13 mouse cellular contexts compared by ENCODE assay signal in genomic region chr1:128141039-128141438, GRCm38 (mm10). TPM values are rescaled to one million over a fixed set of nuclear protein-coding genes. Genes with fewer than 3 reads are reported as not detected.
DNase-seq lines count a peak whose midpoint lies in the region; ATAC-seq and TF ChIP-seq lines count a peak whose summit lies in the region.
"Had no signal": no experiment of that assay in that cellular context is flagged by ENCODE, and none has a peak within 500 bp of the region (broad histone marks: within the 10 kb centered on the region; RNA-seq: fewer than 3 reads in every experiment).

No protein-coding gene starts in this region.

- H3K36me3 ChIP-seq in lung, embryonic 14.5 days (ENCODE audit: insufficient read depth) = no peaks in the 10 kb centered on the region
- H3K36me3 ChIP-seq: hindbrain, embryonic 15.5 days had no signal

- ATAC-seq in lung, embryonic 14.5 days (ENCODE audit: insufficient read depth) = no peak

- no peaks in the 10 kb centered on the region for H3K4me1 ChIP-seq in lung, embryonic 14.5 days (ENCODE audit: insufficient read depth)
- H3K4me1 ChIP-seq: hindbrain, embryonic 15.5 days had no signal

- DNase-seq in gastrocnemius, adult 18-20 months (ENCODE audit: low spot score) = peak; percentile 4
- no peak for DNase-seq in gastrocnemius, adult 8-10 months (ENCODE audit: low spot score in 2 of 2)
- peak; percentile 33 for DNase-seq in lung, embryonic 14.5 days
- DNase-seq in lung, postnatal 10 days = no peak
- DNase-seq in NIH3T3 (ENCODE audit: low read depth) = peak; percentile 58
- DNase-seq in skeletal muscle tissue, adult 2 months (ENCODE audit: low read depth, low spot score) = peak; percentile 12
- no peak for DNase-seq in cerebellum, adult 11-12 months
- no peak for DNase-seq in layer of hippocampus, adult 9-11 months
- DNase-seq: lung, adult 2 months; thymus, adult 2 months had no signal

- no peak overlapping the region for H3K9ac ChIP-seq in lung, embryonic 14.5 days
- H3K9ac ChIP-seq: hindbrain, embryonic 15.5 days had no signal

- no peaks in the 10 kb centered on the region for H3K27me3 ChIP-seq in lung, embryonic 14.5 days (ENCODE audit: insufficient read depth, low read length)
- H3K27me3 ChIP-seq: hindbrain, embryonic 15.5 days had no signal

- H3K4me2 ChIP-seq in lung, embryonic 14.5 days = no peak overlapping the region
- H3K4me2 ChIP-seq: hindbrain, embryonic 15.5 days had no signal

- H3K27ac ChIP-seq in lung, embryonic 14.5 days (ENCODE audit: low read depth) = no peak overlapping the region
- H3K27ac ChIP-seq: hindbrain, embryonic 15.5 days had no signal

- peak; percentile 50 for TF ChIP-seq CTCF in lung, embryonic 14.5 days (IDR thresholded peaks at IDR 0.05; ENCODE audit: low read depth)

- no peaks in the 10 kb centered on the region for H3K9me3 ChIP-seq in lung, embryonic 14.5 days (ENCODE audit: low read depth, low read length)
- H3K9me3 ChIP-seq: hindbrain, embryonic 15.5 days had no signal

- H3K4me3 ChIP-seq in lung, embryonic 14.5 days (ENCODE audit: low read depth, low read length) = no peak overlapping the region
- H3K4me3 ChIP-seq: erythroblast, embryonic 14.5 days; hindbrain, embryonic 15.5 days; myocyte had no signal

RNA-seq across cellular contexts. Expression of gene R3hdm1, which starts 37.9 kb away (rescaled TPM):
- total RNA-seq in gastrocnemius, adult 18-20 months (2021) = 10 to 100 TPM; 69.7 to 78.6 TPM
- total RNA-seq in gastrocnemius, adult 8-10 months (2022) = 10 to 100 TPM; 74.0 to 90.8 (median 84.7) TPM
- polyA plus RNA-seq in lung, embryonic 14.5 days (2014; fragmentation: Nextera tagmentation; extraction: Ambion mirVana) = 69.7 and 74.4 TPM in 2 replicates

RNA-seq across cellular contexts. Expression of gene Zranb3, which starts 38.2 kb away (rescaled TPM):
- total RNA-seq in gastrocnemius, adult 18-20 months (2021) = 1 to 10 TPM; 5.6 to 5.7 TPM
- total RNA-seq in gastrocnemius, adult 8-10 months (2022) = 1 to 10 TPM; 4.9 to 7.2 (median 5.8) TPM
- polyA plus RNA-seq in lung, embryonic 14.5 days (2014; fragmentation: Nextera tagmentation; extraction: Ambion mirVana) = 12.4 and 12.9 TPM in 2 replicates

Comparison
In these comparisons a context has a peak if more than half of its experiments do, and no peak if none do; other contexts are left out.
1. DNase-seq: peak in gastrocnemius, adult 18-20 months (single experiment), lung, embryonic 14.5 days (single experiment), NIH3T3 (single experiment) and skeletal muscle tissue, adult 2 months (single experiment); none in gastrocnemius, adult 8-10 months (0 of 2), lung, postnatal 10 days (single experiment), cerebellum, adult 11-12 months (single experiment) and layer of hippocampus, adult 9-11 months (single experiment).